Mouse (Mus musculus) thymus, postnatal 25 days (tissue): ENCODE results near the gene Ang2.

Experiments used
- DNase-seq: peaks from one replicate; pipeline ENCODE4 v3.0.0; 2022

Ang2 gene

GRCm38 (mm10) chr14:51150206-51150831 is 48.6 kb downstream of the Ang2 start:
- no peak for DNase-seq

GRCm38 (mm10) chr14:51149164-51149563 is 49.8 kb downstream of the Ang2 start:
- DNase-seq: no peak

GRCm38 (mm10) chr14:51148006-51148405 is 50.9 kb downstream of the Ang2 start:
- DNase-seq: no peak

GRCm38 (mm10) chr14:51146685-51147084 is 52.3 kb downstream of the Ang2 start, which contains the start of gene Rnase1:
Rnase1 (minus strand) TSS chr14:51146785.
- no peak for DNase-seq

- DNase-seq: no peak
Measured at GRCm38 (mm10) chr14:51145521-51145920, 53.4 kb downstream of the Ang2 start.
